Mouse (Mus musculus) liver, embryonic 14.5 days (tissue): Measurements from ENCODE around the gene Gm10283.

Experiments
- CTCF ChIP-seq: IDR thresholded peaks from 2 replicates; pipeline ENCODE4 v1.5.1; 2016; ENCODE audit warnings: antibody characterized with exemption, low read depth, control low read depth
- EP300 ChIP-seq: IDR thresholded peaks from 2 replicates; pipeline ENCODE4 v1.6.1; 2016; ENCODE audit warnings: antibody characterized with exemption, low read depth

DNA sequence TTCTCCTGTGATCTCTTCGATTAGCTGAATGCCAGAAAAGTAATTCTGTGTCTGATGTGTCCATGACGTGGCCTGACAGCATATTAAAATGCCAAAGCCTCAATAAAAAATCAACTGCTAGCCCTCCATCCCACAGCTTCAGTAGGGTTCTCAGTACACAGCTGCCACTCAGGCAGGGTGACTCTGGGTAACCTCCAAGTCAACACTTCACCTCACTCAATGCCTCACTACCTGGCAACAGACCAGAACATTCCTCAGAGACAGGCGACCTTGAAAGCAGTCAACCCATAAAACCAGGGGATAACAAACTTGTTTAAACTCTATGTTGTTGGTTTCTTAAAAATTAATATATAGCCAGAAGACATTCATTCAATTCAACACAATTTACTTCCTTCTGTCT lies 10.5 kb downstream of the Gm10283 start:
- no peak for TF ChIP-seq CTCF
- no peak for TF ChIP-seq EP300
